Mouse (Mus musculus) neural tube, embryonic 14.5 days (tissue): ENCODE results near the gene Zfp276. TPM values are rescaled to one million over a fixed set of nuclear protein-coding genes. Genes with fewer than 3 reads are reported as not detected.

ENCODE experiments used
- ATAC-seq: fragments of 200-750 bp; cut with Nextera tagmentation; 2 replicates; pipeline ENCODE4 v1.8.0; 2017; ENCODE audit warnings: low read depth, mild to moderate bottlenecking, moderate TSS enrichment, moderate library complexity
- H3K27ac ChIP-seq: fragments of 300-500 bp; sonication (generic); 2 replicates; pipeline ENCODE4 v1.5.1; 2014; ENCODE audit warnings: low read depth, mild to moderate bottlenecking, control low read depth, low read length, moderate library complexity, mixed read lengths
- H3K27me3 ChIP-seq: fragments of 300-500 bp; sonication (generic); 2 replicates; pipeline ENCODE4 v1.6.1; 2014; ENCODE audit warnings: low read length; ENCODE audit not compliant: control insufficient read depth, insufficient read depth
- H3K36me3 ChIP-seq: fragments of 300-500 bp; sonication (generic); 2 replicates; pipeline ENCODE4 v1.6.1; 2014; ENCODE audit warnings: low read length, mixed read lengths; ENCODE audit not compliant: control insufficient read depth, insufficient read depth
- H3K4me1 ChIP-seq: fragments of 300-500 bp; sonication (generic); 2 replicates; pipeline ENCODE4 v1.6.1; 2014; ENCODE audit warnings: low read length; ENCODE audit not compliant: control insufficient read depth, insufficient read depth
- H3K4me2 ChIP-seq: fragments of 300-500 bp; sonication (generic); 2 replicates; pipeline ENCODE4 v1.6.1; 2014; ENCODE audit warnings: mild to moderate bottlenecking, low read depth, low read length, control low read depth
- H3K4me3 ChIP-seq: fragments of 300-500 bp; sonication (generic); 2 replicates; pipeline ENCODE4 v1.5.1; 2014; ENCODE audit warnings: low read depth, low read length, control low read depth, mixed read lengths
- H3K9ac ChIP-seq: fragments of 300-500 bp; sonication (generic); replicated peaks from 2 replicates; pipeline ENCODE4 v1.6.1; 2014; ENCODE audit warnings: low read depth, mild to moderate bottlenecking, control low read depth, low read length, mixed read lengths
- H3K9me3 ChIP-seq: fragments of 300-500 bp; sonication (generic); 2 replicates; pipeline ENCODE4 v1.6.1; 2016; ENCODE audit warnings: low read length; ENCODE audit not compliant: control insufficient read depth
- WGBS: fragments of 180-500 bp; shearing (Covaris S2); extraction: QIAGEN DNeasy Blood & Tissue Kit; methylation state at CpG from one replicate; pipeline ENCODE4 v1.1.7; 2014; 5-methylcytosine and 5-hydroxymethylcytosine counted together
- polyA plus RNA-seq: library from polyadenylated mRNA; unstranded; fragments of >200 nt; fragmentation: Nextera tagmentation; extraction: Ambion mirVana; gene quantifications from 2 replicates; pipeline ENCODE4 v1.2.1, GENCODE M21; 2014

Gene Zfp276
- polyA plus RNA-seq, 1 experiment from 2014 or later = 17.1 TPM

- 94% methylated on average over 8 of the region's 8 CpGs for WGBS
- Histone ChIP-seq H3K36me3 (no peaks in the 10 kb centered on the region), H3K9ac (no peak overlapping the region), H3K4me3 (no peak overlapping the region), H3K4me2 (no peak overlapping the region), H3K4me1 (no peaks in the 10 kb centered on the region), H3K9me3 (no peaks in the 10 kb centered on the region), H3K27ac (no peak overlapping the region), H3K27me3 (no peaks in the 10 kb centered on the region)
- ATAC-seq = no peak
Observed at GRCm38 (mm10) chr8:123291716-123292115, 37.7 kb downstream of the Zfp276 start.

GRCm38 (mm10) chr8:123292281-123292680 lies 38.3 kb downstream of the Zfp276 start:
- WGBS = 92% methylated on average over 3 of the region's 3 CpGs
- no peak overlapping the region for H3K4me2 ChIP-seq
- no peaks in the 10 kb centered on the region for H3K36me3 ChIP-seq
- H3K27me3 ChIP-seq = no peaks in the 10 kb centered on the region
- ATAC-seq = no peak
- no peaks in the 10 kb centered on the region for H3K9me3 ChIP-seq
- no peak overlapping the region for H3K27ac ChIP-seq
- H3K4me3 ChIP-seq = no peak overlapping the region
- H3K9ac ChIP-seq = no peak overlapping the region
- H3K4me1 ChIP-seq = no peaks in the 10 kb centered on the region

GRCm38 (mm10) chr8:123292785-123293184 lies 38.8 kb downstream of the Zfp276 start:
- no peak overlapping the region for H3K4me3 ChIP-seq
- H3K36me3 ChIP-seq = no peaks in the 10 kb centered on the region
- H3K9me3 ChIP-seq = no peaks in the 10 kb centered on the region
- no peak for ATAC-seq
- no peak overlapping the region for H3K9ac ChIP-seq
- H3K27ac ChIP-seq = no peak overlapping the region
- no peaks in the 10 kb centered on the region for H3K27me3 ChIP-seq
- WGBS = 88% methylated on average over 2 of the region's 2 CpGs
- no peak overlapping the region for H3K4me2 ChIP-seq
- no peaks in the 10 kb centered on the region for H3K4me1 ChIP-seq

- WGBS = 92% methylated on average over 11 of the region's 11 CpGs
- Histone ChIP-seq H3K27ac (no peak overlapping the region), H3K4me1 (no peaks in the 10 kb centered on the region), H3K4me3 (no peak overlapping the region), H3K27me3 (no peaks in the 10 kb centered on the region), H3K9ac (no peak overlapping the region), H3K4me2 (no peak overlapping the region), H3K9me3 (no peaks in the 10 kb centered on the region), H3K36me3 (no peaks in the 10 kb centered on the region)
- ATAC-seq = no peak
Observed at GRCm38 (mm10) chr8:123298301-123298700, 44.3 kb downstream of the Zfp276 start.

GRCm38 (mm10) chr8:123308738-123309137 lies 54.7 kb downstream of the Zfp276 start:
- no peaks in the 10 kb centered on the region for H3K27me3 ChIP-seq
- 79% methylated on average over 4 of the region's 4 CpGs for WGBS
- 0 out of 2 replicates have a peak, but pooled peaks cover 3% of the 10 kb centered on the region for H3K36me3 ChIP-seq
- H3K4me2 ChIP-seq = no peak overlapping the region
- H3K9me3 ChIP-seq = no peaks in the 10 kb centered on the region
- no peak for ATAC-seq
- H3K4me3 ChIP-seq = no peak overlapping the region
- H3K9ac ChIP-seq = no peak overlapping the region
- no peaks in the 10 kb centered on the region for H3K4me1 ChIP-seq
- no peak overlapping the region for H3K27ac ChIP-seq

- 7% methylated on average over 21 of the region's 21 CpGs for WGBS
- Histone ChIP-seq H3K9me3 (no peaks in the 10 kb centered on the region), H3K9ac (peak overlapping the region; percentile 48), H3K4me1 (0 out of 2 replicates have a peak, but pooled peaks cover 2% of the 10 kb centered on the region), H3K36me3 (no peaks in the 10 kb centered on the region), H3K4me3 (peak overlapping the region; percentile 48), H3K4me2 (peak overlapping the region; percentile 84), H3K27me3 (no peaks in the 10 kb centered on the region), H3K27ac (no peak overlapping the region)
- ATAC-seq = no peak; the same call in 1 of the 2 replicates
Observed at GRCm38 (mm10) chr8:123317781-123318466, 63.9 kb downstream of the Zfp276 start.

GRCm38 (mm10) chr8:123318467-123318911 lies 64.5 kb downstream of the Zfp276 start, which contains the start of gene Fanca:
Gene Fanca (minus strand): TSS chr8:123318576.
- 1% methylated on average over 24 of the region's 24 CpGs for WGBS
- peak within 1 kb of the TSS; percentile 48 for H3K4me3 ChIP-seq
- 0 out of 2 replicates have a peak, but pooled peaks cover 2% of the 10 kb centered on the region for H3K4me1 ChIP-seq
- no peaks in the 10 kb centered on the region for H3K9me3 ChIP-seq
- ATAC-seq = peak; percentile 98
- no peaks in the 10 kb centered on the region for H3K36me3 ChIP-seq
- no peak within 1 kb of the TSS for H3K27ac ChIP-seq
- peak within 1 kb of the TSS; percentile 48 for H3K9ac ChIP-seq
- H3K27me3 ChIP-seq = no peaks in the 10 kb centered on the region
- H3K4me2 ChIP-seq = peak within 1 kb of the TSS; percentile 84

Other genes with a start within 250 kb of the Zfp276 start
- 43.8 and 46.5 TPM in 2 replicates for gene Ankrd11, start 211.9 kb upstream of the Zfp276 start, polyA plus RNA-seq
- 43.4 and 49.1 TPM in 2 replicates for gene Spg7, start 191.3 kb upstream of the Zfp276 start, polyA plus RNA-seq
- gene Rpl13, start 151.8 kb upstream of the Zfp276 start, polyA plus RNA-seq = 775 and 913 TPM in 2 replicates
- 1.5 and 1.8 TPM in 2 replicates for gene Cpne7, start 136.8 kb upstream of the Zfp276 start, polyA plus RNA-seq
- gene Sult5a1, start 95.9 kb upstream of the Zfp276 start, polyA plus RNA-seq = 0.80 and 1.9 TPM in 2 replicates
- gene Dpep1, start 68.0 kb upstream of the Zfp276 start, polyA plus RNA-seq = not detected in 2 replicates
- 123 and 147 TPM in 2 replicates for gene Chmp1a, start 41.4 kb upstream of the Zfp276 start, polyA plus RNA-seq
- 6.0 and 6.5 TPM in 2 replicates for gene Spata33, start 41.4 kb upstream of the Zfp276 start, polyA plus RNA-seq
- gene Cdk10, start 29.4 kb upstream of the Zfp276 start, polyA plus RNA-seq = 43.6 and 45.2 TPM in 2 replicates
- gene Spata2l, start 18.0 kb upstream of the Zfp276 start, polyA plus RNA-seq = 7.0 and 7.3 TPM in 2 replicates
- 63.7 and 65.8 TPM in 2 replicates for gene Vps9d1, start 153 bp downstream of the Zfp276 start, polyA plus RNA-seq
- 6.6 and 8.1 TPM in 2 replicates for gene Fanca, start 64.4 kb downstream of the Zfp276 start, polyA plus RNA-seq
- gene Spire2, start 78.5 kb downstream of the Zfp276 start, polyA plus RNA-seq = 34.9 and 36.9 TPM in 2 replicates
- gene Tcf25, start 119.6 kb downstream of the Zfp276 start, polyA plus RNA-seq = 379 and 405 TPM in 2 replicates
- 0.22 and 0.33 TPM in 2 replicates for gene Mc1r, start 152.9 kb downstream of the Zfp276 start, polyA plus RNA-seq
- 1,600 and 1,632 TPM in 2 replicates for gene Tubb3, start 157.2 kb downstream of the Zfp276 start, polyA plus RNA-seq
- 47.4 and 52.8 TPM in 2 replicates for gene Def8, start 169.3 kb downstream of the Zfp276 start, polyA plus RNA-seq
- 35.2 and 40.6 TPM in 2 replicates for gene Afg3l1, start 223.7 kb downstream of the Zfp276 start, polyA plus RNA-seq